Mouse (Mus musculus) midbrain, postnatal 0 days (tissue): ENCODE results near the gene Tspan3. TPM values are rescaled to one million over a fixed set of nuclear protein-coding genes. Genes with fewer than 3 reads are reported as not detected.

ENCODE experiments used
- ATAC-seq: fragments of 200-750 bp; cut with Nextera tagmentation; 2 replicates; pipeline ENCODE4 v1.8.0; 2017; ENCODE audit warnings: moderate number of reproducible peaks, mild to moderate bottlenecking, moderate TSS enrichment, moderate library complexity; ENCODE audit not compliant: low FRiP score
- DNase-seq: peaks from one replicate; pipeline ENCODE4 v3.0.0-alpha.2; 2015; ENCODE audit warnings: low spot score
- H3K27ac ChIP-seq: fragments of 300-500 bp; sonication (generic); 2 replicates; pipeline ENCODE4 v1.5.1; 2014; ENCODE audit warnings: low read depth, mild to moderate bottlenecking, low read length, mixed read lengths
- H3K27me3 ChIP-seq: fragments of 300-500 bp; sonication (generic); 2 replicates; pipeline ENCODE4 v1.6.1; 2014; ENCODE audit warnings: low read length, control low read depth, mixed read lengths; ENCODE audit not compliant: insufficient read depth
- H3K36me3 ChIP-seq: fragments of 300-500 bp; sonication (generic); 2 replicates; pipeline ENCODE4 v1.6.1; 2014; ENCODE audit warnings: low read length, control low read depth, mixed read lengths; ENCODE audit not compliant: insufficient read depth
- H3K4me1 ChIP-seq: fragments of 300-500 bp; sonication (generic); 2 replicates; pipeline ENCODE4 v1.6.1; 2014; ENCODE audit warnings: mild to moderate bottlenecking, control low read depth, antibody characterized with exemption, low read length, mixed read lengths; ENCODE audit not compliant: insufficient read depth
- H3K4me2 ChIP-seq: fragments of 300-500 bp; sonication (generic); 2 replicates; pipeline ENCODE4 v1.6.1; 2014; ENCODE audit warnings: low read depth, mild to moderate bottlenecking, low read length, mixed read lengths; ENCODE audit not compliant: poor library complexity, severe bottlenecking
- H3K4me3 ChIP-seq: fragments of 300-500 bp; sonication (generic); 2 replicates; pipeline ENCODE4 v1.5.1; 2014; ENCODE audit warnings: low read depth, mild to moderate bottlenecking, low read length, moderate library complexity
- H3K9ac ChIP-seq: fragments of 300-500 bp; sonication (generic); replicated peaks from 2 replicates; pipeline ENCODE4 v1.6.1; 2014; ENCODE audit warnings: mild to moderate bottlenecking, low read length, moderate library complexity, mixed read lengths; ENCODE audit not compliant: poor library complexity, severe bottlenecking
- H3K9me3 ChIP-seq: fragments of 300-500 bp; sonication (generic); 2 replicates; pipeline ENCODE4 v1.6.1; 2016; ENCODE audit warnings: low read length, control low read depth
- CTCF ChIP-seq: IDR thresholded peaks from 2 replicates; pipeline ENCODE4 v1.5.1; 2016; ENCODE audit warnings: antibody characterized with exemption, mild to moderate bottlenecking
- WGBS: fragments of 180-500 bp; shearing (Covaris S2); extraction: QIAGEN DNeasy Blood & Tissue Kit; methylation state at CpG from one replicate; pipeline ENCODE4 v1.1.7; 2014; 5-methylcytosine and 5-hydroxymethylcytosine counted together
- polyA plus RNA-seq: library from polyadenylated mRNA; unstranded; fragments of >200 nt; fragmentation: Nextera tagmentation; extraction: Ambion mirVana; gene quantifications from 2 replicates; pipeline ENCODE4 v1.2.1, GENCODE M21; 2015
- total RNA-seq: library from RNA; depleted of rRNA; stranded (reverse); fragments of >200 nt; gene quantifications from 2 replicates; pipeline ENCODE4 v1.2.3, GENCODE M21; 2014

Tspan3 gene
- total and polyA plus RNA-seq, 2 experiments from 2014 or later, result 452 to 674 TPM

- no peak for ATAC-seq
- no peak for DNase-seq
- TF ChIP-seq CTCF, result no peak
- no peaks in the 10 kb centered on the region for H3K27me3 ChIP-seq
- H3K27ac ChIP-seq, result no peak overlapping the region
- no peak overlapping the region for H3K4me2 ChIP-seq
- H3K36me3 ChIP-seq, result no peaks in the 10 kb centered on the region
- no peak overlapping the region for H3K9ac ChIP-seq
- no peak overlapping the region for H3K4me3 ChIP-seq
- H3K9me3 ChIP-seq, result no peaks in the 10 kb centered on the region
- H3K4me1 ChIP-seq, result no peaks in the 10 kb centered on the region
- 78% methylated on average over 4 of the region's 4 CpGs for WGBS
These were observed 39.0 kb upstream of the Tspan3 start for GRCm38 (mm10) chr9:56204316-56204715.

DNA sequence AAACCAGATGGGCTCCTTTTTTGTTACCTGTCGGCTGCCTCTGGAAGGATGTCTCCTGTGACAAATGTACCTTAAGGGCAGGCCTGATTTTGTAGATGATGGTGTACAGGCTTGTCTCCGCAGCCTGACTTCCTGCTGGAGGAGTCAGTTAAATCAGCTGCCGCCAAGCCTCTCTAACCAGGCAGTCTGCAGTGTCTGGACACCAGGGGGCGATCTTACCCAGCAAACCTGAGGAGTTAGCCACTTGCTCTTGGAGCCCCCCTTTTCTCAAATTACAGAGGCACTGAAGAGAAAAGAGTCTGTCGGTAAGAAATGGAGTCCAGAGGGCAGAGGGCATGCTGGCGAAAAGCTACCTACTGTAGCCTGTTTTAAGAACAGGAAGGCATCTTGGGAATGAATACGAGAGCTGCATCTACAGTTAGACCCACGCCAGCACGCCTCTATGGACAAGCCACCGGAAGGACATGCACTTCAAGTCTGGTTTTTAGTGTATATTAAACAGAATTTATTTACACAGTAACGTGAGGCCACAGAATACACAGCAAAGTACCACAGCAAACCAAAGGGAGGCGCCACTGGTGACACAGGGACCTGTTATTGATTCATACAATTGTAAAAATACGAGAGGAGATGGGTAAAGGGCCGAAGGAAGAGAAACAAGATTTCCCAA is 35.5 kb upstream of the Tspan3 start:
- ATAC-seq (0 out of 2 replicates have a peak, but pooled peaks have one; percentile 58), DNase-seq (peak; percentile 93)
- WGBS, result 40% methylated on average over 14 of the region's 14 CpGs
- Histone ChIP-seq H3K9ac (no peak overlapping the region; the same call in 1 of the 2 replicates), H3K9me3 (no peaks in the 10 kb centered on the region), H3K27me3 (no peaks in the 10 kb centered on the region), H3K27ac (no peak overlapping the region), H3K4me2 (no peak overlapping the region), H3K4me3 (no peak overlapping the region), H3K36me3 (no peaks in the 10 kb centered on the region), H3K4me1 (no peaks in the 10 kb centered on the region)
- peak; percentile 96 for TF ChIP-seq CTCF

DNA sequence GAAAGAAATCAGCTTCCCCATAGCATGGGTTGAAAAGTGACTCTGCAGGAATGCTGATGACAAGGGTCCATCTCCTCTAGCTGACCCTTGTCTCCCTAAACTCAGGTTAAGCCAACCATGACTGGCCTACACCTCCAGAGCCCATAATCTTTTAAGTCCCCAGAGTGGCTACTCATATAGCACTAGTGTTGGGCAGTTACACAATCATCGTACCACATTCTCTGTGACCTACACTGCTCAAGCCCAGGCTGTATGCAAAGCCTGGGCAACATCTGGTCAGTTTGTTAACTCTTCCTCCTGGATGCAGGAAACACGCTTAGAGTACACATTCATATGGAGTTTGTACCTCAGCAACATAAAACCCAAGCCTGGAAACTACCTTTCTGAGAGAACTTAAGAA is 34.9 kb upstream of the Tspan3 start:
- no peak for TF ChIP-seq CTCF
- H3K36me3 ChIP-seq, result no peaks in the 10 kb centered on the region
- no peak overlapping the region for H3K4me2 ChIP-seq
- no peak overlapping the region for H3K27ac ChIP-seq
- no peak overlapping the region for H3K9ac ChIP-seq
- no peaks in the 10 kb centered on the region for H3K4me1 ChIP-seq
- no peak overlapping the region for H3K4me3 ChIP-seq
- no peaks in the 10 kb centered on the region for H3K27me3 ChIP-seq
- ATAC-seq, result no peak
- 51% methylated on average over 2 of the region's 2 CpGs for WGBS
- no peak for DNase-seq
- no peaks in the 10 kb centered on the region for H3K9me3 ChIP-seq

DNA sequence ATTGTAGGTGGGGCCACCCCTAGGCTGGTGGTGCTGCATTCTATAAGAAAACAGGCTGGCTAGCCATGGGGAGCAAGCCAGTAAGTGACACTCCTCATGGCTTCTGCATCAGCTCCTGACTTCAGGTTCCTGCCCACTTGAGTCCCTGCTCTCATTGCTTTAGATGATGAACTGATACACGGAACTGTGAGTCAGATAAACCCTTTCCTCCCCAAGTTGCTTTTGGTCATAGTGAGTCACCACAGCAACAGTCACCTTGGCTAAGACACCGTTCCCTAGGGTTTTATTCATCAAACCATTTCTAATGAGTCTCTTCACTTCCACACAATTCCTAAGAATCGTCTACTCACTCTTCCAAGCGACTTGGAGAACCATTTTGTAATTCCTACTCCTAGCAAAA is 31.6 kb upstream of the Tspan3 start:
- H3K27ac ChIP-seq, result no peak overlapping the region
- DNase-seq (no peak), ATAC-seq (no peak)
- WGBS, result 85% methylated on average over 4 of the region's 4 CpGs
- no peak overlapping the region for H3K9ac ChIP-seq
- no peaks in the 10 kb centered on the region for H3K9me3 ChIP-seq
- H3K4me2 ChIP-seq, result no peak overlapping the region
- TF ChIP-seq CTCF, result no peak
- H3K4me1 ChIP-seq, result peaks cover 5% of the 10 kb centered on the region; the same call in 1 of the 2 replicates
- H3K27me3 ChIP-seq, result no peaks in the 10 kb centered on the region
- H3K36me3 ChIP-seq, result no peaks in the 10 kb centered on the region
- H3K4me3 ChIP-seq, result no peak overlapping the region

DNA sequence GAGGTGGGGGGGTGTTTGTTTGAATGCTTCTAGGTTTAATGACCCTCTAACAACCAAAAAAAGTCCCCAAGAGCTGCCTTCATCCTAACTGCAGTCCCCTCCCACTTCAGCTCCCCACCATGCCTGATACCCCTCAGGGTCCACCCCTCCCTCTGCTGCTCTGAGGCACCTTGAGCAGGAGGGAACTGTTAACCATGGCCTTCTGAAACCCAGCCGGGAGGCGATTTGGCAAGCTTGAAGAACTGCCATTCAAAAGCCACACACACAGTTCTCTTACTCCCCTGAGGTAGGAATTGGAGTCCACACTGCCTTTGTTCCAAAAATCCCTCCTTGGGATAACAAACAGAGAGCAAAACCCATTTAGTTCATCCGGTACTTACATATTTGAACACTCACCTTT is 29.9 kb upstream of the Tspan3 start:
- Histone ChIP-seq H3K36me3 (no peaks in the 10 kb centered on the region), H3K27ac (no peak overlapping the region), H3K4me1 (peaks cover 6% of the 10 kb centered on the region; the same call in 1 of the 2 replicates), H3K27me3 (no peaks in the 10 kb centered on the region), H3K9me3 (no peaks in the 10 kb centered on the region), H3K4me3 (no peak overlapping the region), H3K4me2 (no peak overlapping the region), H3K9ac (no peak overlapping the region)
- ATAC-seq, result no peak
- no peak for TF ChIP-seq CTCF
- no peak for DNase-seq
- 30% methylated on average over 3 of the region's 3 CpGs for WGBS

- DNase-seq (peak; percentile 77), ATAC-seq (no peak)
- H3K4me2 ChIP-seq, result no peak overlapping the region
- no peak overlapping the region for H3K27ac ChIP-seq
- WGBS, result 49% methylated on average over 11 of the region's 11 CpGs
- H3K9ac ChIP-seq, result 0 out of 2 replicates have a peak overlapping the region, but pooled peaks have one; percentile 33
- peaks cover 6% of the 10 kb centered on the region; the same call in 1 of the 2 replicates for H3K4me1 ChIP-seq
- no peaks in the 10 kb centered on the region for H3K9me3 ChIP-seq
- no peak overlapping the region for H3K4me3 ChIP-seq
- H3K27me3 ChIP-seq, result no peaks in the 10 kb centered on the region
- TF ChIP-seq CTCF, result no peak
- no peaks in the 10 kb centered on the region for H3K36me3 ChIP-seq
These were observed 26.5 kb upstream of the Tspan3 start for GRCm38 (mm10) chr9:56191498-56192455.
